Mouse (Mus musculus) stomach, postnatal 0 days (tissue): Measurements from ENCODE around the gene Xiap. TPM values are rescaled to one million over a fixed set of nuclear protein-coding genes. Genes with fewer than 3 reads are reported as not detected.
A peak's percentile ranks its signal among the peaks of the same experiment; 100 is the strongest.

Experiments
- ATAC-seq: fragments of 200-750 bp; cut with Nextera tagmentation; 2 replicates; pipeline ENCODE4 v1.8.0; 2017; ENCODE audit not compliant: low FRiP score, low TSS enrichment
- DNase-seq: peaks from one replicate; pipeline ENCODE4 v3.0.0-alpha.2; 2016; ENCODE audit warnings: low spot score
- H3K27ac ChIP-seq: fragments of 300-500 bp; sonication (generic); replicated peaks from 2 replicates; pipeline ENCODE4 v1.5.1; 2014; ENCODE audit warnings: mild to moderate bottlenecking, control low read depth
- H3K27me3 ChIP-seq: fragments of 300-500 bp; sonication (generic); 2 replicates; pipeline ENCODE4 v1.6.1; 2014; ENCODE audit warnings: low read length; ENCODE audit not compliant: control insufficient read depth, insufficient read depth
- H3K36me3 ChIP-seq: fragments of 300-500 bp; sonication (generic); 2 replicates; pipeline ENCODE4 v1.6.1; 2014; ENCODE audit warnings: low read length, mixed read lengths; ENCODE audit not compliant: control insufficient read depth, insufficient read depth
- H3K4me1 ChIP-seq: fragments of 300-500 bp; sonication (generic); replicated peaks from 2 replicates; pipeline ENCODE4 v1.6.1; 2014; ENCODE audit warnings: antibody characterized with exemption; ENCODE audit not compliant: control insufficient read depth, insufficient read depth
- H3K4me2 ChIP-seq: fragments of 300-500 bp; sonication (generic); replicated peaks from 2 replicates; pipeline ENCODE4 v1.6.1; 2014; ENCODE audit warnings: low read depth, mild to moderate bottlenecking, control low read depth, moderate library complexity
- H3K4me3 ChIP-seq: fragments of 300-500 bp; sonication (generic); 2 replicates; pipeline ENCODE4 v1.5.1; 2014; ENCODE audit warnings: low read depth, low read length, control low read depth
- H3K9ac ChIP-seq: fragments of 300-500 bp; sonication (generic); 2 replicates; pipeline ENCODE4 v1.6.1; 2014; ENCODE audit warnings: mild to moderate bottlenecking, low read length, control low read depth, mixed read lengths
- H3K9me3 ChIP-seq: fragments of 300-500 bp; sonication (generic); 2 replicates; pipeline ENCODE4 v1.6.1; 2016; ENCODE audit warnings: low read length; ENCODE audit not compliant: control insufficient read depth
- CTCF ChIP-seq: IDR thresholded peaks from 2 replicates; pipeline ENCODE4 v1.5.1; 2016; ENCODE audit warnings: antibody characterized with exemption, low read depth, mild to moderate bottlenecking, moderate library complexity
- EP300 ChIP-seq: optimal IDR thresholded peaks from 2 replicates; pipeline ENCODE3; 2016; ENCODE audit warnings: antibody characterized with exemption
- WGBS: fragments of 180-500 bp; shearing (Covaris S2); extraction: QIAGEN DNeasy Blood & Tissue Kit; methylation state at CpG from one replicate; pipeline ENCODE4 v1.1.7; 2014; 5-methylcytosine and 5-hydroxymethylcytosine counted together
- polyA plus RNA-seq: library from polyadenylated mRNA; unstranded; fragments of >200 nt; fragmentation: Nextera tagmentation; extraction: Ambion mirVana; gene quantifications from 2 replicates; pipeline ENCODE4 v1.2.1, GENCODE M21; 2015

Xiap gene
- polyA plus RNA-seq, 1 experiment from 2014 or later = 7.5 TPM

DNA sequence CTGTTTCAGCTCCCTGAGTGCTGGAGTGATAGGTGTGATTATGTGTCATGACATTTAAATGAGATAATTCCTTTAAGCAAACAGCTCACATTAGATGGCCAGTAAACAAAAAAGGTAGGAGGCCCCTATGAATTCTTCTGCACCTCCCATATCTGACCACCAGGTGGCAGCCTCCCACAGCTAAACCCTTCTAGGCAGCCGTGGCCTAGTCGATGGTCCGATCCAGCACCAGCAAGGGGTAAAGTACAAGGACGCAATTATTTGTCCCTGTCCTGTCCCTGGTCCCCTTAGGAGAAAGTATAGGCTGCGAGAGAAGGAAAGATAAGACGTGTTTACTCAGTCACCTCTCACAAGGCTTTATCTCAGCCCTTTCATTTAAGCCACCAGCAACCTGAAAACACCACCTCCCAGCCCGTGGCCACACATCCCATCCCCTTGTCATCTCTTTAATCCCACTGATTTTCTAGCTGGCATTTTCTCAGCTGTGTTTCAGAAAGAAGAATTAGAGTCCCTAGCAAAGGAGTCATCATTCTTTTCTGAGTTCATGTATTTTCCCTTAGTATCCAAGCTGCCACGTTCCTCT lies 26.3 kb upstream of the Xiap start:
- TF ChIP-seq EP300 (no peak), CTCF (peak; percentile 86)
- ATAC-seq = peak; percentile 76
- 28% methylated on average over 8 of the region's 8 CpGs for WGBS
- peak; percentile 66 for DNase-seq
- Histone ChIP-seq H3K9ac (no peak overlapping the region), H3K9me3 (no peaks in the 10 kb centered on the region), H3K27me3 (no peaks in the 10 kb centered on the region), H3K4me3 (no peak overlapping the region), H3K4me2 (no peak overlapping the region), H3K27ac (no peak overlapping the region), H3K4me1 (no peaks in the 10 kb centered on the region), H3K36me3 (no peaks in the 10 kb centered on the region)

GRCm38 (mm10) chrX:42033911-42034310 lies 25.6 kb upstream of the Xiap start:
- no peak for ATAC-seq
- no peak for TF ChIP-seq EP300
- no peak for TF ChIP-seq CTCF
- WGBS = 55% methylated on average over 7 of the region's 7 CpGs
- no peaks in the 10 kb centered on the region for H3K27me3 ChIP-seq
- H3K4me3 ChIP-seq = no peak overlapping the region
- DNase-seq = no peak
- H3K4me1 ChIP-seq = no peaks in the 10 kb centered on the region
- no peak overlapping the region for H3K9ac ChIP-seq
- H3K9me3 ChIP-seq = no peaks in the 10 kb centered on the region
- no peaks in the 10 kb centered on the region for H3K36me3 ChIP-seq
- H3K27ac ChIP-seq = no peak overlapping the region
- no peak overlapping the region for H3K4me2 ChIP-seq

DNA sequence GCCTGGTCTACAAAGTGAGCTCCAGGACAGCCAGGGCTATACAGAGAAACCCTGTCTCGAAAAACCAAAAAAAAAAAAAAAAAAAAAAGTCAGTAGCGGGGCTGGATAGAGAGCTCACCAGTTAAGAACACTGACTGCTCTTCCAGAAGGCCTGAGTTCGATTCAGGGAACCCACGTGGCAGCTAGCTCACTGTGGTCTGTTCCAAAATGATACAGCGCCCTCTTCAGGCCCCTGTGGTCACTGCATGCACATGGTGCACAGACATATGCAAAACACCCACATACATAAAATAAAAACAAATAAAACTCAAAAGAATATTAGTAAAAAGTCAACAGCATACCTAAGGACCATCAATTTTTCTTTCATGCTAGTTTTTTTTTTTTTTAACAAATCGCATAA lies 20.0 kb upstream of the Xiap start:
- no peak overlapping the region for H3K4me2 ChIP-seq

DNA sequence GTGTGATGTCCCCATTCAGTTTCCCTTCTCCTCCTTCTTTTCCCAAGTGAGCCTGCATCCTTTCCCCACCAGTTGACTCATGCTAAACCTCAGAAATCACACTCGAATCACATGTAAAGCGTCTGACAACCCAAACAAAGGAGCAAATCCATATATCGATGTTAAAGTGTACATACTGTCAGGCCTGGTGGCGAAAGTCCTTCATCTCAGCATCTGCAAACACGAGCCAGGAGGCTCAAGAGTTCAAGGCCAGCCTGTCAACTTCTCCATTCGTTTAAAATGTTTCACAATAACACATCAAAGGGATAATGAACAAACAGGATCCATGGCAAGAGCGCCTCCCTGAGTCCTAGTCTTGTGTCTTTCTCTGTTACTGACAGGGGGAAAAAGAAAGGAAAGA lies 14.5 kb upstream of the Xiap start:
- no peaks in the 10 kb centered on the region for H3K27me3 ChIP-seq
- no peak for ATAC-seq

More for the DNA sequence above, 20.0 kb upstream of the Xiap start:
- no peaks in the 10 kb centered on the region for H3K36me3 ChIP-seq
- DNase-seq (no peak), ATAC-seq (no peak)
- TF ChIP-seq EP300 = no peak
- TF ChIP-seq CTCF = no peak
- no peaks in the 10 kb centered on the region for H3K27me3 ChIP-seq
- H3K27ac ChIP-seq = no peak overlapping the region
- H3K4me3 ChIP-seq = no peak overlapping the region
- H3K9me3 ChIP-seq = no peaks in the 10 kb centered on the region
- WGBS = 75% methylated on average over 5 of the region's 6 CpGs
- no peaks in the 10 kb centered on the region for H3K4me1 ChIP-seq
- no peak overlapping the region for H3K9ac ChIP-seq

DNA sequence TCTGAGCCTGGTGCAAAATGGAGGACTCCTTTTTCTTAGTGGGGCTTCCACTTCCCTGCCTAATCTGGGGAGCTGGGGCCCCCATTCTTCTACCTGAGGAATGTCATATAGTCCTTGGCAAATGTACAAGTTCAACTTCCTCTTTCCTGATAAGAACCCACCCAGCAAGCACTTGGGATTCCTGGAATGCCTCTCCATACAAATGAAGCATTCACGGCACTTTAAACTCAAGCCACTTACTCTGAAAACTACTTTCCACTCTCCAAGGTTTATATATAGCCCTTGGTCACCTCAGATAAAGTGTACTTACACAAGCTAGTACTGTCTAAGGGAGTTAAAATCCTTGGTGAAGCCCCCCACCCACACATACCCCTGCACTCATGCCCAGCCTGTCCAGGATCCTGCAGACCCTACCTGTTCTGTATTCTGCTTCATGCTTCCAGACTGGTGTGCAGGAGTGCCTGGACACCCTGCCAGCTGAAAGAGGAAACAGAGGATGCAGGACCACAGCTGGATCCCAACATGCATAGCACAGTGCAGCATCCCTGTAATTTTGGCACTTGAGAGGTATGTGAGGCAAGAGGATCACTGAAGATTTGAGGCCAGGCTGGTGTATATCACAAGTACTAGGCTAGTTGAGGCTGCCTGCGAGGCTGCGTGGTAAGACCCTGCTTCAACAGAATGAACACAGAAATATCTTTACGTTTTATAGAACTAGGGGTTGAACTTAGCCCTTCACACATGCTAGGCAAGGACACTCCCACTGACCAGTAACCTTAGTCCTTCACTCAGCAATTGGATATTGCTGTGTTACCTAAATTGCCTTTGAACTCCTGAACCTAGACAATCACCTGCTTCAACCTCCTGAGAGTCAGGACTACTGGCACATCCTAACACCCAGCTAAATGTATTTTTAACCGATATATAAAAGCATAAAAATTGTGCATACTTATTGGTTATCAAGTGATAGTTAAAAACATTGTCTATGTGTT lies 8.5 kb upstream of the Xiap start:
- 59% methylated on average over 5 of the region's 5 CpGs for WGBS

More for the DNA sequence above, 14.5 kb upstream of the Xiap start:
- no peak overlapping the region for H3K4me3 ChIP-seq
- no peak overlapping the region for H3K27ac ChIP-seq
- H3K4me1 ChIP-seq = no peaks in the 10 kb centered on the region
- H3K9ac ChIP-seq = no peak overlapping the region
- no peaks in the 10 kb centered on the region for H3K9me3 ChIP-seq
- no peak for TF ChIP-seq EP300
- no peak for TF ChIP-seq CTCF
- WGBS = 61% methylated on average over 7 of the region's 7 CpGs
- DNase-seq = no peak
- H3K36me3 ChIP-seq = no peaks in the 10 kb centered on the region
- no peak overlapping the region for H3K4me2 ChIP-seq

DNA sequence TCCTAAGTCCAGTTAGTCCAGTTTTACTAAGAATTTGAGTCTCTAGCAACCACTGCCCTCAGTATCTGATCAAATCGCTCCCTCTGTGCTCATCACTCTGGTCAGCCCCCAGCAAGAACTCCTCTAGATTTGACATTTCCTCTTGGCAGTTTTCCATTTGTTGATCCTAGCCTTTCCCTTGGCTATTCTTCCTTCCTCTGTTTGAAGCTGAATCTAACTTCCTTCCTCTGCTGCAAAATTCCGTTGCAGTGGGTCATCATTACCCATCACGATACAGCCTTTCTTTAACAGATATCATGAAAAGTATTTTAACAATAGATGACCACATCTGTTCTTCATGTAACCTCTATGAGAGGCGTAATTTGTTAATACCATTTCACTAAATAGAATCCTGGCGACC lies 2.5 kb upstream of the Xiap start:
- Histone ChIP-seq H3K27me3 (no peaks in the 10 kb centered on the region), H3K27ac (no peak overlapping the region), H3K4me1 (no peaks in the 10 kb centered on the region), H3K9ac (no peak overlapping the region), H3K4me3 (no peak overlapping the region), H3K4me2 (no peak overlapping the region), H3K9me3 (no peaks in the 10 kb centered on the region), H3K36me3 (no peaks in the 10 kb centered on the region)
- DNase-seq (no peak), ATAC-seq (no peak)
- 57% methylated on average over 5 of the region's 5 CpGs for WGBS
- no peak for TF ChIP-seq CTCF
- no peak for TF ChIP-seq EP300

More for the DNA sequence above, 8.5 kb upstream of the Xiap start:
- no peaks in the 10 kb centered on the region for H3K9me3 ChIP-seq
- no peaks in the 10 kb centered on the region for H3K36me3 ChIP-seq
- no peak overlapping the region for H3K9ac ChIP-seq
- no peak for TF ChIP-seq EP300
- TF ChIP-seq CTCF = no peak
- H3K4me2 ChIP-seq = no peak overlapping the region
- ATAC-seq = peak; percentile 29; the same call in 1 of the 2 replicates
- no peak overlapping the region for H3K27ac ChIP-seq
- H3K4me1 ChIP-seq = no peaks in the 10 kb centered on the region
- no peak for DNase-seq
- H3K4me3 ChIP-seq = no peak overlapping the region
- H3K27me3 ChIP-seq = no peaks in the 10 kb centered on the region
